Mouse (Mus musculus): ENCODE measurements at regions not wholly inside any gene's neighbourhood (a gene's known extent, or its start where the extent isn't known, plus 50 kb on each side); places are given as distances from the start of the nearest gene placed in this dataset.

DNA sequence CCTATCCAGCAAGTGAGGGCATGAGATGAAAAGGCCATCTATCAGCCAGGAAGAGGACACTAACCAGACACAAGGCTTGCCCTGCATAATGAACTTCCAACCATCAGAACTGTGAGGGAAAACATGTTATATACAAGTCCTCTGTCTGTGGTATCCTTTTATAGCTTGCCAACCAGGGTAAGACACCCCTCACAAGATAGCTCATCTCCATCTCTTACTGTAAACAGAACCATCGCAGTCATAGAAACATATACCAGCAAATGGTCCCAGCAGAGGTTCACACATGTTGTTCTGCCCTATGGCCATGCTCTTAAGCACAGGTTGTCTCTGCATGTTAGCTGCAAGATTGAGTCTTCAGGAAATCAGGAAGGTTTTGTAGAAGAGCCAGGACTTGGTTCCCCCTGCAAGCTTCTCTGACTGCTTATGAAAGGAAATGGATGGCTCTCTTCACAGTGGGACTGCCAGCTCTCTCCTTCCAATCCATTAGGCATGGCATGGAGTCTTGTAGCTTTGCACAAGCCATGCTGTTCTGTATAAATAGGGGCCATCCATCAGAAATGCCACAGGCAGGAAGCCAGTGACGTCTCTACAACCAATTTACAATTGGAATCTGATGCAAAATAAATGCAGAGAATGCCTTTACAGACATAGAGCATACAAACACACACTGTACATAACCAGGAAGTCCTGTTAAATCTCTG lies 1514.0 kb upstream of the Lrrc6 start:
- Histone ChIP-seq H3K4me3 (no peak overlapping the region), H3K36me3 (no peaks in the 10 kb centered on the region), H3K9ac (no peak overlapping the region), H3K4me2 (no peak overlapping the region), H3K27me3 (no peaks in the 10 kb centered on the region), H3K27ac (no peak overlapping the region), H3K4me1 (replicated peaks) (0 out of 2 replicates have a peak, but pooled peaks cover 2% of the 10 kb centered on the region), H3K9me3 (replicated peaks) (no peaks in the 10 kb centered on the region)
- ATAC-seq (replicated peaks; ENCODE audit: insufficient number of reproducible peaks, insufficient read depth, low FRiP score, low read depth), result no peak
- WGBS, result 67% methylated on average over 2 of the region's 2 CpGs

GRCm38 (mm10) chr15:68011162-68011561 lies 1510.5 kb upstream of the Lrrc6 start:
- Histone ChIP-seq H3K9me3 (replicated peaks) (no peaks in the 10 kb centered on the region), H3K27ac (no peak overlapping the region), H3K27me3 (no peaks in the 10 kb centered on the region), H3K4me2 (no peak overlapping the region), H3K4me3 (no peak overlapping the region), H3K9ac (no peak overlapping the region), H3K36me3 (no peaks in the 10 kb centered on the region), H3K4me1 (replicated peaks) (0 out of 2 replicates have a peak, but pooled peaks cover 2% of the 10 kb centered on the region)
- WGBS, result 65% methylated on average over 1 of the region's 1 CpGs
- ATAC-seq (replicated peaks; ENCODE audit: insufficient number of reproducible peaks, insufficient read depth, low FRiP score, low read depth), result no peak

DNA sequence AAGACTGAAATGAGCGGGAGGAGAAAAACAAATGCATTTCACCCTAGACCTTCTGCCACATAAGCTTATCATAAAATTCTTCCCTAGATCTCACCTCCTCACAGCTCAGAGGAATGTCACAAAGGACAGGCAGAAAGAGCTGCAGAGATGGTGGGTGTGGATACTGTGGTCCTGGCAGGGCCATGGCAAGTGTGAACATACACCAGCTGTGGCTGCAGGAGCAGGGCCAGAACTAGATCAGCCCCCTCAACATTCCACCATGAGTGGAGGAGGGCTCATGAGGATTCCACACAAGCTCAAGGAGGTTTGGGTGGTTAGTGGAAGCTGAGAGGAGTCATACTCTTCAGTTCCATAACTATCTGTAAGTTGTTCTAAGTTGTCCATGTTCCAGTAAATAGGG lies 1509.5 kb upstream of the Lrrc6 start:
- H3K36me3 ChIP-seq, result no peaks in the 10 kb centered on the region
- ATAC-seq (replicated peaks; ENCODE audit: insufficient number of reproducible peaks, insufficient read depth, low FRiP score, low read depth), result no peak
- H3K27me3 ChIP-seq, result no peaks in the 10 kb centered on the region
- H3K4me3 ChIP-seq, result no peak overlapping the region
- H3K9ac ChIP-seq, result no peak overlapping the region
- 0 out of 2 replicates have a peak, but pooled peaks cover 2% of the 10 kb centered on the region for H3K4me1 ChIP-seq (replicated peaks)
- 62% methylated on average over 1 of the region's 1 CpGs for WGBS
- H3K4me2 ChIP-seq, result no peak overlapping the region
- H3K27ac ChIP-seq, result no peak overlapping the region
- no peaks in the 10 kb centered on the region for H3K9me3 ChIP-seq (replicated peaks)

DNA sequence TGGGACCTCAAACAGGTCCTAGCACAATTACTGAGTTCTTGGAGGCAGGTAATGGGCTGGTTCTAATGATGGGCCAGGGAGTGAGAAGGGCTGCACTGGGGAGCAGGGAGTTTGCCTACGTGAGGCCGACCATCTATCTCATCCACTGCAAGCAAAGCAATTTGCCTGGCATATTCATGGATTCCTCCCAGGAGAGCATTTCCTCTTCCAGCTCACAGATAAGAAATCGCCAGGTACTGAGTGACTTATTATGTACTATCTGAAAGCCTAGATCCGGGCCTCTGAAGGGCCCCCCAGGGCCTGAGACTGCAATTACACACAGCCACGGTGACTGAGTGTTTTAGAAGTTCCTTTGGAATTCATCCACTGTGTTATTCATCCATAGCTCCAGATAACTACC lies 1504.1 kb upstream of the Lrrc6 start:
- Histone ChIP-seq H3K4me2 (no peak overlapping the region), H3K27me3 (no peaks in the 10 kb centered on the region), H3K9ac (no peak overlapping the region), H3K9me3 (replicated peaks) (no peaks in the 10 kb centered on the region), H3K4me3 (no peak overlapping the region), H3K27ac (no peak overlapping the region), H3K4me1 (replicated peaks) (peaks cover 11% of the 10 kb centered on the region; the same call in 1 of the 2 replicates), H3K36me3 (no peaks in the 10 kb centered on the region)
- ATAC-seq (replicated peaks; ENCODE audit: insufficient number of reproducible peaks, insufficient read depth, low FRiP score, low read depth), result no peak
- WGBS, result 52% methylated on average over 5 of the region's 5 CpGs

DNA sequence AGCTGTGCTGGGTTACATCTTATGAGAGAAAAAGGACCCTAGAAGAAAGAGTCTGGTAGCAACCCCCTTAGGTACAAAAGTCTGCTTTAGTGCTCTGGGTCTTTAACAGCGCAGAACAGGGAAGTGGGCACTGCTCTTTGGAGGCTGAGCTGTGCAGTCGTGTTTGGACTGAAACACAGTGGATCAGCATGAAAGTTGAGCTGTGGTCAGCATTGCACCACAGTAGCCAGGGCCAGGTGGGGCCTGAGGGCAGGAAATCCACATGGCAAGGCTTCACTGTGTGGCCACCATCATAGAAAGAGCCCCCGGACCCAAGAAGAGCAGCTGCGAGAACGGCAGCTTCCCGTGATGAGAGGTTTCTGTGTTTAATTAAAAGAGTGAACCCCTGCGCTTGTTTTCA lies 1495.8 kb upstream of the Lrrc6 start:
- Histone ChIP-seq H3K27ac (no peak overlapping the region), H3K36me3 (no peaks in the 10 kb centered on the region), H3K4me1 (replicated peaks) (no peaks in the 10 kb centered on the region), H3K27me3 (no peaks in the 10 kb centered on the region), H3K4me3 (no peak overlapping the region), H3K4me2 (no peak overlapping the region), H3K9me3 (replicated peaks) (no peaks in the 10 kb centered on the region), H3K9ac (no peak overlapping the region)
- WGBS, result 80% methylated on average over 7 of the region's 7 CpGs
- ATAC-seq (replicated peaks; ENCODE audit: insufficient number of reproducible peaks, insufficient read depth, low FRiP score, low read depth), result no peak

DNA sequence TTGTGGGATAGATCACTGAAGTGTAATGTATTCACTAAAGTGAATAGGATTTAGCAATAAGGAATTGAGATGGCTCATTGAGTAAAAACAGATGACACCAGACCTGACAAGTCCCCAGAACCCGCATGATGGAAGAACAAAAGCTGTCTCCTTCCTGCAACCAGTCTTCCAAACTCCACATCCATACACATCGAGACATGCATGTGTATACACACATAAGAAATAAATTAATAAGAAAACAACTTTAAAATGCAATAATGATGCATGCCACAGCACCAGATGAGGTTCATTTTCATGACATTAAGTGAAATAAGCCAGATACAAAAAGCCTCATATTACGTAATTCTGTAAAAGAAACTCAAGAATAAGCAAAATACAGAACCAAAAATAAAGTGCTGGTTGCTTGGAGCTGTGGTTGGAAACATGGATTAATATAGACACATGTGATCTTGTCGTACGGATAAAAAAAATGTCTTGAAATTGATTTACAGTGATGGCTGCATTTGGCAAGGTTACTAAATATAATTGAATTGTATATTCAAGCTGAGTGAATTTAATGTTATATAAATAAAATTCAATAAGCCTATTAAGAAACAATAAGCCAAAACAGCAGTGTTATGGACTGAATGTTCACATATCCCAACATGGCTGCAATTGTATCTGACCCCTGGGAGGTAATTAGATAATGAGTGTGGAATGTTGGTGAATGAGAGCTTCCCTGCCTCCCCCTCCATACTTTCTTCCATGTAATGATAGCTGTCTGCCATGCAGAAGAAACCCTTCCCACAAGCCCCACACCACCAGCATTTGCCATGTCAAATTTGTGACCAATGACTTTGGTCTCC lies 1488.9 kb upstream of the Lrrc6 start:
- Histone ChIP-seq H3K4me2 (no peak overlapping the region), H3K4me1 (replicated peaks) (no peaks in the 10 kb centered on the region), H3K9ac (no peak overlapping the region), H3K9me3 (replicated peaks) (no peaks in the 10 kb centered on the region), H3K27me3 (no peaks in the 10 kb centered on the region), H3K27ac (no peak overlapping the region), H3K4me3 (no peak overlapping the region), H3K36me3 (no peaks in the 10 kb centered on the region)
- WGBS, result 81% methylated on average over 5 of the region's 5 CpGs
- ATAC-seq (replicated peaks; ENCODE audit: insufficient number of reproducible peaks, insufficient read depth, low FRiP score, low read depth), result no peak

GRCm38 (mm10) chr15:67987941-67988340 lies 1487.2 kb upstream of the Lrrc6 start:
- Histone ChIP-seq H3K9me3 (replicated peaks) (no peaks in the 10 kb centered on the region), H3K9ac (no peak overlapping the region), H3K27me3 (no peaks in the 10 kb centered on the region), H3K4me1 (replicated peaks) (no peaks in the 10 kb centered on the region), H3K4me2 (no peak overlapping the region), H3K4me3 (no peak overlapping the region), H3K27ac (no peak overlapping the region), H3K36me3 (no peaks in the 10 kb centered on the region)
- 82% methylated on average over 4 of the region's 4 CpGs for WGBS
- ATAC-seq (replicated peaks; ENCODE audit: insufficient number of reproducible peaks, insufficient read depth, low FRiP score, low read depth), result no peak

- no peak for ATAC-seq (replicated peaks; ENCODE audit: insufficient number of reproducible peaks, insufficient read depth, low FRiP score, low read depth)
- Histone ChIP-seq H3K27me3 (no peaks in the 10 kb centered on the region), H3K4me2 (no peak overlapping the region), H3K9ac (no peak overlapping the region), H3K36me3 (no peaks in the 10 kb centered on the region), H3K4me1 (replicated peaks) (no peaks in the 10 kb centered on the region), H3K4me3 (no peak overlapping the region), H3K9me3 (replicated peaks) (no peaks in the 10 kb centered on the region), H3K27ac (no peak overlapping the region)
- 27% methylated on average over 1 of the region's 1 CpGs for WGBS
These were observed 1482.5 kb upstream of the Lrrc6 start for GRCm38 (mm10) chr15:67983253-67983652.

DNA sequence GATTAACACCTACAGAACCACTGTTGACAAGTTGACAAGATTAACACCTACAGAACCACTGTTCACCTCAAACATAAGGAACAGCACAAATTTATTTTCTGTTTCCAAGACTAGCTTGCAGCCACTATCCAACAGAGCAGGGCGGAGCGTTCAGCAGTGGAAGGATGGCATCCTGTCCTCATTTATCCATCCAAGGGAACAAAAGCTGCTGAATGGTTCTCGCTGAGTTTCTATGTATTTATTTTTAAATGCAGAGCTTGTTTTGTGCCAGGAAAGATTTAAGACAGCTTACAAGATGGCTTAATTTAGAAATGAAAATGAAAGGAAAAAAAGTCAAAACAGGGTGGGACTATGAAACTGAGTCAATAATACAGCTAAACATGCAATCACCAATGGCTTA lies 1481.2 kb upstream of the Lrrc6 start:
- WGBS, result 90% methylated on average over 3 of the region's 3 CpGs
- no peak overlapping the region for H3K9ac ChIP-seq
- no peak overlapping the region for H3K4me3 ChIP-seq
- H3K9me3 ChIP-seq (replicated peaks), result no peaks in the 10 kb centered on the region
- no peak overlapping the region for H3K4me2 ChIP-seq
- H3K4me1 ChIP-seq (replicated peaks), result no peaks in the 10 kb centered on the region
- no peaks in the 10 kb centered on the region for H3K36me3 ChIP-seq
- no peaks in the 10 kb centered on the region for H3K27me3 ChIP-seq
- H3K27ac ChIP-seq, result no peak overlapping the region
- no peak for ATAC-seq (replicated peaks; ENCODE audit: insufficient number of reproducible peaks, insufficient read depth, low FRiP score, low read depth)

- 69% methylated on average over 3 of the region's 3 CpGs for WGBS
- H3K27ac ChIP-seq, result no peak overlapping the region
- H3K4me1 ChIP-seq (replicated peaks), result no peaks in the 10 kb centered on the region
- H3K27me3 ChIP-seq, result no peaks in the 10 kb centered on the region
- H3K4me3 ChIP-seq, result no peak overlapping the region
- H3K36me3 ChIP-seq, result no peaks in the 10 kb centered on the region
- no peak overlapping the region for H3K9ac ChIP-seq
- H3K9me3 ChIP-seq (replicated peaks), result no peaks in the 10 kb centered on the region
- H3K4me2 ChIP-seq, result no peak overlapping the region
- ATAC-seq (replicated peaks; ENCODE audit: insufficient number of reproducible peaks, insufficient read depth, low FRiP score, low read depth), result no peak
These were observed 1478.7 kb upstream of the Lrrc6 start for GRCm38 (mm10) chr15:67979451-67979850.

DNA sequence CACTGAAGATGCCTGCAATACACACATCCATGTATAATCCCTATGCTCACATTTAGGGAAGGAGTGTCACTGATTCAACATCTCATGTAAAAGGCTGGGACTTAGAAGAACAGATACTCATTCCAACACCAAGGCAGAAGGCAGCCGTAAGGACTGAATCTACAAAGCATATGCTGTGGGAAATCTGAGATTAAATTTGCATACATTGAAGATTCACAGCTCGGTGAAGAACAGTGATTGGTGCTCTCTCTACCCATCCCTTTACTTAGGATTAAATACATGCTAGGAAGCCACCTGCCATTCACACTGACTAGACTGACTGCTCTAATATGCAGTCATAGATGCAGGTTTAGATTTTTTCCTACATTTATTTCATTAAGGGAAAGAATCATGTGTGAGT lies 1476.5 kb upstream of the Lrrc6 start:
- no peak for ATAC-seq (replicated peaks; ENCODE audit: insufficient number of reproducible peaks, insufficient read depth, low FRiP score, low read depth)
- Histone ChIP-seq H3K27me3 (no peaks in the 10 kb centered on the region), H3K36me3 (no peaks in the 10 kb centered on the region), H3K9me3 (replicated peaks) (no peaks in the 10 kb centered on the region), H3K4me2 (no peak overlapping the region), H3K9ac (no peak overlapping the region), H3K4me1 (replicated peaks) (no peaks in the 10 kb centered on the region), H3K27ac (no peak overlapping the region), H3K4me3 (no peak overlapping the region)
- 81% methylated on average over 2 of the region's 2 CpGs for WGBS

DNA sequence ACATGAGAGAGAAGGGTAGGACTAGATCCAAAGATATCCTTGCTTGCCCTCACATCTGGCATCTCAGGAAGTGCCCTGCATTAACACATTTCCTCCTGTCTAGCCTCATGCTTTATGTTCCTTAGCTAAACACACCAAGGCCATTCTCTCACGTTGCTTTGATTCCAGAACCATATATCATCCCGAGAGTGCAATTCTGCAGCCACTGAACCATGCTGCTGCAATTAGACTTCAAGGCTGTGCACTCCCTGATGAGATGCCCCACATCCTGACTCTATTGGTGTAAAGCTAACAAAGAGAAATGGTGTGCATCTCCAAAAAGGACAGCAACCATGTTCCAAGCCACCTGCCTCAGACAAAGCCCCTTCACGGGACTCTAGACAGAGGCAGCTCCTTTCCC lies 1471.3 kb upstream of the Lrrc6 start:
- Histone ChIP-seq H3K36me3 (no peaks in the 10 kb centered on the region), H3K4me3 (no peak overlapping the region), H3K27ac (no peak overlapping the region), H3K9ac (no peak overlapping the region), H3K4me2 (no peak overlapping the region), H3K4me1 (replicated peaks) (no peaks in the 10 kb centered on the region), H3K27me3 (no peaks in the 10 kb centered on the region), H3K9me3 (replicated peaks) (no peaks in the 10 kb centered on the region)
- 56% methylated on average over 3 of the region's 3 CpGs for WGBS
- ATAC-seq (replicated peaks; ENCODE audit: insufficient number of reproducible peaks, insufficient read depth, low FRiP score, low read depth), result no peak
